Mouse (Mus musculus): Measurements from ENCODE around the gene Akap13. TPM values are rescaled to one million over a fixed set of nuclear protein-coding genes. Genes with fewer than 3 reads are reported as not detected.

Gene Akap13
- polyA plus RNA-seq, 1 experiment from 2014 or later = 32.1 TPM

DNA sequence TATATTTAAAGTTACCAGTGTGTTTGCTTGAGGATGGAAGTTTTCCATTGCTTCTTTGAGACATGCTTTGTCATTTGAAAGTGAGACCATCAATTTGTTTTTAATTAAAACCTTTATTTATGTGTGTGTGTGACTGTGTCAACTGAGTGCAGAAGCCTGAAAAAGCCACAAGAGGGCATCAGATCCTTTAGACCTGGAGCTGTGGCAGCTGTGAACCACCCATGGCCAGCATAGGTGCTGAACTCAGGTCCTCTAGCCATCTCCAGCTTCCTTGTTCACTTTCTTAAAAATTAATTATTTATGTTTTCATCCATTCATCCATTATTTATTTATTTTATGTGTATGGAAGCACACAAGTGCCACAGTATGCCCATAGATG, 98.3 kb downstream of the Akap13 start:
- Histone ChIP-seq H3K9me3 (ENCODE audit: control insufficient read depth, low read length) (no peaks in the 10 kb centered on the region), H3K4me1 (replicated peaks; ENCODE audit: control insufficient read depth, insufficient read depth, low read length) (no peaks in the 10 kb centered on the region), H3K9ac (ENCODE audit: low read depth, low read length) (no peak overlapping the region), H3K4me2 (replicated peaks; ENCODE audit: low read depth, low read length) (no peak overlapping the region), H3K36me3 (ENCODE audit: control insufficient read depth, insufficient read depth, low read length) (no peaks in the 10 kb centered on the region), H3K4me3 (ENCODE audit: low read depth, low read length) (no peak overlapping the region), H3K27ac (ENCODE audit: low read depth, low read length) (no peak overlapping the region), H3K27me3 (ENCODE audit: control insufficient read depth, insufficient read depth, low read length) (no peaks in the 10 kb centered on the region)
- no peak for ATAC-seq (ENCODE audit: low FRiP score)
- no peak for DNase-seq (ENCODE audit: low spot score)

DNA sequence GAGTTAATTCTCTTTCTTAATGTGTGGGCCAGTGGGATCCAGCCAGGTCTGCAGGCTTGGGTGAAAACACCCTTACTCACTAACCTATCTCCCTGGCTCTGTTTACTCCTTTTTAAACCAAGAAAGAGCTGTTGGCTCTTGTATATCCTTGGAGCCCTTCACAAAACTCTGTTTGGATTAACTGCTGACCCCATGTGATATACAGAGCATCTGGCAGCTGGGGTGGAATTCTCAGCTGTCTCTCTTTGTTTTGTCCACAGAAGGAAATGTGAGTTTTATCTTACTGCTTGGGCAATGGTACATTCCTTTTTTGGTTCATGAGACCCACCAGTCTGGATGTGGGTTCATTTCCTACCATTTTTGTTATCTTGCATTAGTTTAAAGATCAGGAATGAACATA, 98.7 kb downstream of the Akap13 start:
- H3K36me3 ChIP-seq (ENCODE audit: control insufficient read depth, insufficient read depth, low read length) = no peaks in the 10 kb centered on the region
- no peaks in the 10 kb centered on the region for H3K4me1 ChIP-seq (replicated peaks; ENCODE audit: control insufficient read depth, insufficient read depth, low read length)
- H3K27ac ChIP-seq (ENCODE audit: low read depth, low read length) = no peak overlapping the region
- ATAC-seq (ENCODE audit: low FRiP score) (no peak), DNase-seq (ENCODE audit: low spot score) (no peak)
- no peaks in the 10 kb centered on the region for H3K9me3 ChIP-seq (ENCODE audit: control insufficient read depth, low read length)
- no peak overlapping the region for H3K4me3 ChIP-seq (ENCODE audit: low read depth, low read length)
- H3K4me2 ChIP-seq (replicated peaks; ENCODE audit: low read depth, low read length) = no peak overlapping the region
- no peaks in the 10 kb centered on the region for H3K27me3 ChIP-seq (ENCODE audit: control insufficient read depth, insufficient read depth, low read length)
- H3K9ac ChIP-seq (ENCODE audit: low read depth, low read length) = no peak overlapping the region

- Histone ChIP-seq H3K4me1 (replicated peaks; ENCODE audit: control insufficient read depth, insufficient read depth, low read length) (no peaks in the 10 kb centered on the region), H3K27ac (ENCODE audit: low read depth, low read length) (no peak overlapping the region), H3K4me3 (ENCODE audit: low read depth, low read length) (no peak overlapping the region), H3K9me3 (ENCODE audit: control insufficient read depth, low read length) (no peaks in the 10 kb centered on the region), H3K27me3 (ENCODE audit: control insufficient read depth, insufficient read depth, low read length) (no peaks in the 10 kb centered on the region), H3K9ac (ENCODE audit: low read depth, low read length) (no peak overlapping the region), H3K4me2 (replicated peaks; ENCODE audit: low read depth, low read length) (no peak overlapping the region), H3K36me3 (ENCODE audit: control insufficient read depth, insufficient read depth, low read length) (no peaks in the 10 kb centered on the region)
- ATAC-seq (ENCODE audit: low FRiP score) (no peak), DNase-seq (ENCODE audit: low spot score) (no peak)
- WGBS = 80% methylated on average over 6 of the region's 6 CpGs
Observed at GRCm38 (mm10) chr7:75555940-75556339, 100.6 kb downstream of the Akap13 start.

- no peak for ATAC-seq (ENCODE audit: low FRiP score)
Observed at GRCm38 (mm10) chr7:75558225-75558624, 102.9 kb downstream of the Akap13 start.

DNA sequence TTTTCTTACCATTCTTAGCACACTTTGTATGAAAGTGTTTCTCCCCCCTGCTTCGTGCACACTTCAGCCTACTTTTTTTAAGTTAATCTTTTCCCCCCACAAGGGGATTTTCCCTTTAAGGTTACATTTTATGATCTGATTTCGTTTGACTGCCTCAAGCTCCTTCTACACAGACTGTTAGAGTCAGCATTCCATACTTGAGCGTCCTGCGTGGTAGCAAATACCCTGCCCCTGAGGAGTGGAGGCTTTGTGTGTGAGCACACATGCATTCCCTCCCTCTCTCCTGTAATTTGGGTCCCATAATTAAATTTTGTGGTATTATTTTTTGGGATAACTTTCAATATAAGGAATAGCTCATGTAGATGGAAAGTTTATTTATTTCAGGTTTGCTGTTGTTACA, 103.8 kb downstream of the Akap13 start:
- no peak for ATAC-seq (ENCODE audit: low FRiP score)
- no peak overlapping the region for H3K27ac ChIP-seq (ENCODE audit: low read depth, low read length)
- H3K9me3 ChIP-seq (ENCODE audit: control insufficient read depth, low read length) = no peaks in the 10 kb centered on the region
- no peaks in the 10 kb centered on the region for H3K27me3 ChIP-seq (ENCODE audit: control insufficient read depth, insufficient read depth, low read length)
- no peaks in the 10 kb centered on the region for H3K4me1 ChIP-seq (replicated peaks; ENCODE audit: control insufficient read depth, insufficient read depth, low read length)
- 75% methylated on average over 4 of the region's 4 CpGs for WGBS
- DNase-seq (ENCODE audit: low spot score) = no peak
- H3K9ac ChIP-seq (ENCODE audit: low read depth, low read length) = no peak overlapping the region
- H3K4me2 ChIP-seq (replicated peaks; ENCODE audit: low read depth, low read length) = no peak overlapping the region
- H3K36me3 ChIP-seq (ENCODE audit: control insufficient read depth, insufficient read depth, low read length) = no peaks in the 10 kb centered on the region
- H3K4me3 ChIP-seq (ENCODE audit: low read depth, low read length) = no peak overlapping the region

More at GRCm38 (mm10) chr7:75558225-75558624, 102.9 kb downstream of the Akap13 start:
- DNase-seq (ENCODE audit: low spot score) = no peak
- no peaks in the 10 kb centered on the region for H3K4me1 ChIP-seq (replicated peaks; ENCODE audit: control insufficient read depth, insufficient read depth, low read length)
- H3K27me3 ChIP-seq (ENCODE audit: control insufficient read depth, insufficient read depth, low read length) = no peaks in the 10 kb centered on the region
- H3K4me3 ChIP-seq (ENCODE audit: low read depth, low read length) = no peak overlapping the region
- no peak overlapping the region for H3K4me2 ChIP-seq (replicated peaks; ENCODE audit: low read depth, low read length)
- no peaks in the 10 kb centered on the region for H3K9me3 ChIP-seq (ENCODE audit: control insufficient read depth, low read length)
- no peak overlapping the region for H3K27ac ChIP-seq (ENCODE audit: low read depth, low read length)
- H3K36me3 ChIP-seq (ENCODE audit: control insufficient read depth, insufficient read depth, low read length) = no peaks in the 10 kb centered on the region
- WGBS = 83% methylated on average over 1 of the region's 1 CpGs
- no peak overlapping the region for H3K9ac ChIP-seq (ENCODE audit: low read depth, low read length)

- no peak for ATAC-seq (ENCODE audit: low FRiP score)
- no peak for DNase-seq (ENCODE audit: low spot score)
- Histone ChIP-seq H3K27me3 (ENCODE audit: control insufficient read depth, insufficient read depth, low read length) (no peaks in the 10 kb centered on the region), H3K9ac (ENCODE audit: low read depth, low read length) (no peak overlapping the region), H3K27ac (ENCODE audit: low read depth, low read length) (no peak overlapping the region), H3K4me3 (ENCODE audit: low read depth, low read length) (no peak overlapping the region), H3K9me3 (ENCODE audit: control insufficient read depth, low read length) (no peaks in the 10 kb centered on the region), H3K4me2 (replicated peaks; ENCODE audit: low read depth, low read length) (no peak overlapping the region), H3K4me1 (replicated peaks; ENCODE audit: control insufficient read depth, insufficient read depth, low read length) (no peaks in the 10 kb centered on the region), H3K36me3 (ENCODE audit: control insufficient read depth, insufficient read depth, low read length) (no peaks in the 10 kb centered on the region)
- 90% methylated on average over 4 of the region's 4 CpGs for WGBS
Observed at GRCm38 (mm10) chr7:75559915-75560314, 104.6 kb downstream of the Akap13 start.

- no peaks in the 10 kb centered on the region for H3K36me3 ChIP-seq (ENCODE audit: control insufficient read depth, insufficient read depth, low read length)
- H3K27ac ChIP-seq (ENCODE audit: low read depth, low read length) = no peak overlapping the region
- H3K9ac ChIP-seq (ENCODE audit: low read depth, low read length) = no peak overlapping the region
- H3K4me3 ChIP-seq (ENCODE audit: low read depth, low read length) = no peak overlapping the region
- no peaks in the 10 kb centered on the region for H3K27me3 ChIP-seq (ENCODE audit: control insufficient read depth, insufficient read depth, low read length)
- H3K4me2 ChIP-seq (replicated peaks; ENCODE audit: low read depth, low read length) = no peak overlapping the region
- WGBS = 93% methylated on average over 2 of the region's 2 CpGs
- H3K4me1 ChIP-seq (replicated peaks; ENCODE audit: control insufficient read depth, insufficient read depth, low read length) = no peaks in the 10 kb centered on the region
- no peak for DNase-seq (ENCODE audit: low spot score)
- no peak for ATAC-seq (ENCODE audit: low FRiP score)
- no peaks in the 10 kb centered on the region for H3K9me3 ChIP-seq (ENCODE audit: control insufficient read depth, low read length)
Observed at GRCm38 (mm10) chr7:75560566-75560965, 105.2 kb downstream of the Akap13 start.

DNA sequence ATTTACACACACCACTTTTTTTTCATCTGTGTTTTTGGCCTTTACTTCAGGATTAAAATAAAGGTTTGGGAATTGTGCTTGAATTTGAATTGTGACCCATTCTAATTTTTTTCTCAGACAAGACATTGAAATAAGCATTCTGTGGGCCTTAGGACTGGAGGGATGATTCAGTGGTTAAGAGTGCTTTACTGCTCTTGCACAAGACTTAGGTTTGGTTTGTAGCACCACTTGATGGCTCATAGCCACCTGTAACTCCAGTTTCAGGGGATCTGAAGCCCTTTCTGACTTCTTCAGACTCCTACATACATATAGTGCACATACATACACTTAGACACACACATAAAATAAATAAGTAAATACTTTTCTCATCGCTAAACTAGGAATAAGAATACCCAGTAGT, 105.8 kb downstream of the Akap13 start:
- Histone ChIP-seq H3K4me2 (replicated peaks; ENCODE audit: low read depth, low read length) (no peak overlapping the region), H3K9ac (ENCODE audit: low read depth, low read length) (no peak overlapping the region), H3K27ac (ENCODE audit: low read depth, low read length) (no peak overlapping the region), H3K36me3 (ENCODE audit: control insufficient read depth, insufficient read depth, low read length) (no peaks in the 10 kb centered on the region), H3K4me1 (replicated peaks; ENCODE audit: control insufficient read depth, insufficient read depth, low read length) (no peaks in the 10 kb centered on the region), H3K4me3 (ENCODE audit: low read depth, low read length) (no peak overlapping the region), H3K27me3 (ENCODE audit: control insufficient read depth, insufficient read depth, low read length) (no peaks in the 10 kb centered on the region), H3K9me3 (ENCODE audit: control insufficient read depth, low read length) (no peaks in the 10 kb centered on the region)
- WGBS = 100% methylated on average over 1 of the region's 1 CpGs
- DNase-seq (ENCODE audit: low spot score) (no peak), ATAC-seq (ENCODE audit: low FRiP score) (no peak)

GRCm38 (mm10) chr7:75568276-75568675, 112.9 kb downstream of the Akap13 start:
- Histone ChIP-seq H3K27me3 (ENCODE audit: control insufficient read depth, insufficient read depth, low read length) (no peaks in the 10 kb centered on the region), H3K9me3 (ENCODE audit: control insufficient read depth, low read length) (no peaks in the 10 kb centered on the region), H3K9ac (ENCODE audit: low read depth, low read length) (no peak overlapping the region), H3K4me3 (ENCODE audit: low read depth, low read length) (no peak overlapping the region), H3K4me2 (replicated peaks; ENCODE audit: low read depth, low read length) (no peak overlapping the region), H3K27ac (ENCODE audit: low read depth, low read length) (no peak overlapping the region), H3K36me3 (ENCODE audit: control insufficient read depth, insufficient read depth, low read length) (no peaks in the 10 kb centered on the region), H3K4me1 (replicated peaks; ENCODE audit: control insufficient read depth, insufficient read depth, low read length) (no peaks in the 10 kb centered on the region)
- WGBS = 88% methylated on average over 4 of the region's 4 CpGs
- no peak for ATAC-seq (ENCODE audit: low FRiP score)
- no peak for DNase-seq (ENCODE audit: low spot score)

All from hindbrain, embryonic 11.5 days (tissue).